Comparison of ENCODE assay signal across 9 mouse cellular contexts in genomic region chr11:68553981-68554471, GRCm38 (mm10). TPM values are rescaled to one million over a fixed set of nuclear protein-coding genes. Genes with fewer than 3 reads are reported as not detected.
DNase-seq lines count a peak whose midpoint lies in the region; ATAC-seq and TF ChIP-seq lines count a peak whose summit lies in the region.
"Had no signal": no experiment of that assay in that cellular context is flagged by ENCODE, and none has a peak within 500 bp of the region (broad histone marks: within the 10 kb centered on the region; RNA-seq: fewer than 3 reads in every experiment).

No protein-coding gene starts in this region.

- DNase-seq in hindbrain, postnatal 0 days (ENCODE audit: low spot score), result peak; percentile 24
- peak; percentile 29 for DNase-seq in A20 (ENCODE audit: low read depth, low spot score)
- DNase-seq in ZHBTc4 (ENCODE audit: low read depth, low spot score), result peak; percentile 72
- DNase-seq in skeletal muscle tissue, adult 2 months (ENCODE audit: low read depth, low spot score), result peak; percentile 46
- no peak for DNase-seq in cerebellum, adult 11 months

- no peak overlapping the region for H3K4me3 ChIP-seq in hindbrain, postnatal 0 days (ENCODE audit: low read length)
- H3K4me3 ChIP-seq in hindbrain, embryonic 13.5 days, result no peak overlapping the region
- no peak overlapping the region for H3K4me3 ChIP-seq in heart, embryonic 16.5 days (ENCODE audit: low read length)
- no peak overlapping the region for H3K4me3 ChIP-seq in midbrain, embryonic 16.5 days (ENCODE audit: low read depth, low read length)

- H3K4me1 ChIP-seq in hindbrain, postnatal 0 days (ENCODE audit: insufficient read depth, low read length), result peaks cover 6% of the 10 kb centered on the region; the same call in 1 of the 2 replicates
- peaks cover 7% of the 10 kb centered on the region for H3K4me1 ChIP-seq in hindbrain, embryonic 13.5 days (replicated peaks)
- peaks cover 6% of the 10 kb centered on the region; the same call in 1 of the 2 replicates for H3K4me1 ChIP-seq in heart, embryonic 16.5 days (ENCODE audit: control insufficient read depth, insufficient read depth, low read length)
- 0 out of 2 replicates have a peak, but pooled peaks cover 3% of the 10 kb centered on the region for H3K4me1 ChIP-seq in midbrain, embryonic 16.5 days (ENCODE audit: control insufficient read depth, insufficient read depth, low read length)

- no peak overlapping the region for H3K9ac ChIP-seq in hindbrain, postnatal 0 days (replicated peaks; ENCODE audit: low read length)
- H3K9ac ChIP-seq in hindbrain, embryonic 13.5 days, result no peak overlapping the region
- no peak overlapping the region for H3K9ac ChIP-seq in heart, embryonic 16.5 days (ENCODE audit: low read length)
- no peak overlapping the region for H3K9ac ChIP-seq in midbrain, embryonic 16.5 days (ENCODE audit: low read depth, low read length)

- no peaks in the 10 kb centered on the region for H3K27me3 ChIP-seq in hindbrain, postnatal 0 days (ENCODE audit: insufficient read depth, low read length)
- H3K27me3 ChIP-seq in hindbrain, embryonic 13.5 days, result peaks cover 23% of the 10 kb centered on the region
- H3K27me3 ChIP-seq in heart, embryonic 16.5 days (ENCODE audit: control insufficient read depth, insufficient read depth, low read length), result peaks cover 10% of the 10 kb centered on the region
- H3K27me3 ChIP-seq in midbrain, embryonic 16.5 days (ENCODE audit: control insufficient read depth, insufficient read depth, low read depth, low read length), result peaks cover 9% of the 10 kb centered on the region; the same call in 1 of the 2 replicates

- no peaks in the 10 kb centered on the region for H3K9me3 ChIP-seq in hindbrain, postnatal 0 days (ENCODE audit: low read length)
- no peaks in the 10 kb centered on the region for H3K9me3 ChIP-seq in hindbrain, embryonic 13.5 days
- no peaks in the 10 kb centered on the region for H3K9me3 ChIP-seq in heart, embryonic 16.5 days (replicated peaks; ENCODE audit: control insufficient read depth, low read length)
- no peaks in the 10 kb centered on the region for H3K9me3 ChIP-seq in midbrain, embryonic 16.5 days (replicated peaks; ENCODE audit: control insufficient read depth, low read length, poor library complexity, severe bottlenecking)

- peak; percentile 52 for TF ChIP-seq CTCF in hindbrain, postnatal 0 days (IDR thresholded peaks at IDR 0.05; ENCODE audit: low read depth)

- no peak overlapping the region for H3K4me2 ChIP-seq in hindbrain, postnatal 0 days (ENCODE audit: low read depth, low read length)
- no peak overlapping the region for H3K4me2 ChIP-seq in hindbrain, embryonic 13.5 days
- H3K4me2 ChIP-seq in heart, embryonic 16.5 days (ENCODE audit: low read depth, low read length), result no peak overlapping the region
- no peak overlapping the region for H3K4me2 ChIP-seq in midbrain, embryonic 16.5 days (ENCODE audit: low read length)

- no peaks in the 10 kb centered on the region for H3K36me3 ChIP-seq in hindbrain, postnatal 0 days (ENCODE audit: insufficient read depth, low read length)
- H3K36me3 ChIP-seq in hindbrain, embryonic 13.5 days, result no peaks in the 10 kb centered on the region
- no peaks in the 10 kb centered on the region for H3K36me3 ChIP-seq in heart, embryonic 16.5 days (ENCODE audit: control insufficient read depth, insufficient read depth)
- H3K36me3 ChIP-seq in midbrain, embryonic 16.5 days (ENCODE audit: control insufficient read depth, insufficient read depth, low read length), result no peaks in the 10 kb centered on the region

- H3K27ac ChIP-seq in hindbrain, postnatal 0 days, result no peak overlapping the region
- no peak overlapping the region for H3K27ac ChIP-seq in hindbrain, embryonic 13.5 days
- no peak overlapping the region for H3K27ac ChIP-seq in heart, embryonic 16.5 days (ENCODE audit: low read length)
- H3K27ac ChIP-seq in midbrain, embryonic 16.5 days (ENCODE audit: low read length), result no peak overlapping the region

- WGBS in hindbrain, postnatal 0 days, result 40% methylated on average over 8 of the region's 8 CpGs
- 43% methylated on average over 8 of the region's 8 CpGs for WGBS in hindbrain, embryonic 13.5 days
- 37% methylated on average over 8 of the region's 8 CpGs for WGBS in heart, embryonic 16.5 days
- WGBS in midbrain, embryonic 16.5 days, result 39% methylated on average over 8 of the region's 8 CpGs

- no peak for ATAC-seq in hindbrain, postnatal 0 days
- ATAC-seq in hindbrain, embryonic 13.5 days (ENCODE audit: low FRiP score), result no peak
- ATAC-seq in heart, embryonic 16.5 days (replicated peaks; ENCODE audit: extremely low read depth, insufficient read depth, low FRiP score), result 0 out of 2 replicates have a peak, but pooled peaks have one; percentile 33
- ATAC-seq in midbrain, embryonic 16.5 days, result no peak

RNA-seq across cellular contexts. Expression of gene Mfsd6l, which starts 2.0 kb away (rescaled TPM):
- 0.10 TPM in 1 of 2 replicates, not detected in the other for total RNA-seq in hindbrain, postnatal 0 days (2014; rRNA removed)
- 0.11 TPM in 2 replicates for polyA plus RNA-seq in hindbrain, postnatal 0 days (2015; fragmentation: Nextera tagmentation; extraction: Ambion mirVana)
- not detected in 2 replicates for polyA plus RNA-seq in hindbrain, embryonic 13.5 days (2015; fragmentation: Nextera tagmentation; extraction: Ambion mirVana)
- polyA plus RNA-seq in heart, embryonic 16.5 days (2015; fragmentation: Nextera tagmentation; extraction: Ambion mirVana), result 0.17 and 0.39 TPM in 2 replicates
- 0.09 TPM in 1 of 2 replicates, not detected in the other for polyA plus RNA-seq in midbrain, embryonic 16.5 days (2015; fragmentation: Nextera tagmentation; extraction: Ambion mirVana)
- total RNA-seq: layer of hippocampus, postnatal 25 days had no signal

RNA-seq across cellular contexts. Expression of gene Ccdc42, which starts 32.8 kb away (rescaled TPM):
- total RNA-seq in hindbrain, postnatal 0 days (2014; rRNA removed), result 0.25 TPM in 1 of 2 replicates, not detected in the other
- polyA plus RNA-seq in hindbrain, postnatal 0 days (2015; fragmentation: Nextera tagmentation; extraction: Ambion mirVana), result 0.28 and 0.44 TPM in 2 replicates
- 0.27 TPM in 2 replicates for polyA plus RNA-seq in hindbrain, embryonic 13.5 days (2015; fragmentation: Nextera tagmentation; extraction: Ambion mirVana)
- polyA plus RNA-seq in heart, embryonic 16.5 days (2015; fragmentation: Nextera tagmentation; extraction: Ambion mirVana), result 1.1 and 1.5 TPM in 2 replicates
- polyA plus RNA-seq in midbrain, embryonic 16.5 days (2015; fragmentation: Nextera tagmentation; extraction: Ambion mirVana), result 0.18 and 0.65 TPM in 2 replicates

RNA-seq across cellular contexts. Expression of gene Pik3r6, which starts 51.2 kb away (rescaled TPM):
- 1.5 and 2.7 TPM in 2 replicates for total RNA-seq in hindbrain, postnatal 0 days (2014; rRNA removed)
- 1.3 and 1.7 TPM in 2 replicates for polyA plus RNA-seq in hindbrain, postnatal 0 days (2015; fragmentation: Nextera tagmentation; extraction: Ambion mirVana)
- polyA plus RNA-seq in hindbrain, embryonic 13.5 days (2015; fragmentation: Nextera tagmentation; extraction: Ambion mirVana), result 1.6 and 2.7 TPM in 2 replicates
- polyA plus RNA-seq in heart, embryonic 16.5 days (2015; fragmentation: Nextera tagmentation; extraction: Ambion mirVana), result 5.6 and 7.7 TPM in 2 replicates
- 1.3 and 2.5 TPM in 2 replicates for polyA plus RNA-seq in midbrain, embryonic 16.5 days (2015; fragmentation: Nextera tagmentation; extraction: Ambion mirVana)
